Mouse (Mus musculus) liver, embryonic 11.5 days (tissue): ENCODE results near the gene Rbm10. TPM values are rescaled to one million over a fixed set of nuclear protein-coding genes. Genes with fewer than 3 reads are reported as not detected.

Source experiments
- ATAC-seq: fragments of 200-750 bp; cut with Nextera tagmentation; replicated peaks from 2 replicates; pipeline ENCODE4 v1.8.0; 2017; ENCODE audit warnings: moderate number of reproducible peaks, mild to moderate bottlenecking, moderate TSS enrichment, moderate library complexity; ENCODE audit not compliant: low FRiP score
- DNase-seq: peaks from one replicate; pipeline ENCODE4 v3.0.0-alpha.2; 2017; ENCODE audit warnings: low spot score
- H3K27ac ChIP-seq: fragments of 300-500 bp; sonication (generic); 2 replicates; pipeline ENCODE4 v1.5.1; 2014; ENCODE audit warnings: mild to moderate bottlenecking, low read depth, low read length, control low read depth
- H3K27me3 ChIP-seq: fragments of 300-500 bp; sonication (generic); replicated peaks from 2 replicates; pipeline ENCODE4 v1.6.1; 2014; ENCODE audit warnings: low read length, mixed read lengths; ENCODE audit not compliant: control insufficient read depth, insufficient read depth
- H3K36me3 ChIP-seq: fragments of 300-500 bp; sonication (generic); 2 replicates; pipeline ENCODE4 v1.6.1; 2014; ENCODE audit warnings: mild to moderate bottlenecking, low read length, moderate library complexity, mixed read lengths; ENCODE audit not compliant: control insufficient read depth, insufficient read depth
- H3K4me1 ChIP-seq: fragments of 300-500 bp; sonication (generic); replicated peaks from 2 replicates; pipeline ENCODE4 v1.6.1; 2014; ENCODE audit warnings: low read length, mixed read lengths; ENCODE audit not compliant: control insufficient read depth, insufficient read depth
- H3K4me2 ChIP-seq: fragments of 300-500 bp; sonication (generic); 2 replicates; pipeline ENCODE4 v1.6.1; 2014; ENCODE audit warnings: mild to moderate bottlenecking, control low read depth, moderate library complexity
- H3K4me3 ChIP-seq: fragments of 300-500 bp; sonication (generic); 2 replicates; pipeline ENCODE4 v1.5.1; 2014; ENCODE audit warnings: low read depth, low read length, control low read depth
- H3K9ac ChIP-seq: fragments of 300-500 bp; sonication (generic); 2 replicates; pipeline ENCODE4 v1.6.1; 2014; ENCODE audit warnings: low read depth, low read length, control low read depth
- H3K9me3 ChIP-seq: fragments of 300-500 bp; sonication (generic); 2 replicates; pipeline ENCODE4 v1.6.1; 2016; ENCODE audit warnings: low read length, inconsistent platforms, mixed read lengths; ENCODE audit not compliant: control insufficient read depth
- WGBS: fragments of 180-500 bp; shearing (Covaris S2); extraction: QIAGEN DNeasy Blood & Tissue Kit; methylation state at CpG from one replicate; pipeline ENCODE4 v1.1.7; 2014; 5-methylcytosine and 5-hydroxymethylcytosine counted together
- polyA plus RNA-seq: library from polyadenylated mRNA; unstranded; fragments of >200 nt; fragmentation: Nextera tagmentation; extraction: Ambion mirVana; gene quantifications from 2 replicates; pipeline ENCODE4 v1.2.1, GENCODE M21; 2014

The Rbm10 gene
- polyA plus RNA-seq, 1 experiment from 2014 or later: 65.5 TPM

GRCm38 (mm10) chrX:20688068-20688547 is 70.8 kb downstream of the Rbm10 start:
- Histone ChIP-seq H3K27ac (peak overlapping the region; percentile 91), H3K4me2 (peak overlapping the region; percentile 80), H3K9me3 (no peaks in the 10 kb centered on the region), H3K36me3 (peaks cover 2% of the 10 kb centered on the region; the same call in 1 of the 2 replicates), H3K4me1 (peaks cover 8% of the 10 kb centered on the region; the same call in 1 of the 2 replicates), H3K9ac (peak overlapping the region; percentile 91), H3K27me3 (no peaks in the 10 kb centered on the region), H3K4me3 (peak overlapping the region; percentile 78)
- DNase-seq (peak; percentile 76), ATAC-seq (peak; percentile 86)
- 11% methylated on average over 33 of the region's 33 CpGs for WGBS

GRCm38 (mm10) chrX:20688615-20689014 is 71.3 kb downstream of the Rbm10 start:
- no peaks in the 10 kb centered on the region for H3K27me3 ChIP-seq
- H3K9ac ChIP-seq: peak overlapping the region; percentile 91
- H3K9me3 ChIP-seq: no peaks in the 10 kb centered on the region
- peak overlapping the region; percentile 80 for H3K4me2 ChIP-seq
- ATAC-seq (peak; percentile 40), DNase-seq (peak; percentile 52)
- peak overlapping the region; percentile 91 for H3K27ac ChIP-seq
- peaks cover 8% of the 10 kb centered on the region; the same call in 1 of the 2 replicates for H3K4me1 ChIP-seq
- H3K36me3 ChIP-seq: peaks cover 4% of the 10 kb centered on the region; the same call in 1 of the 2 replicates
- 6% methylated on average over 17 of the region's 35 CpGs for WGBS
- H3K4me3 ChIP-seq: peak overlapping the region; percentile 78

- peaks cover 11% of the 10 kb centered on the region; the same call in 1 of the 2 replicates for H3K36me3 ChIP-seq
- H3K27ac ChIP-seq: no peak overlapping the region
- WGBS: 70% methylated on average over 3 of the region's 3 CpGs
- no peak overlapping the region for H3K4me2 ChIP-seq
- no peaks in the 10 kb centered on the region for H3K27me3 ChIP-seq
- H3K4me1 ChIP-seq: peaks cover 8% of the 10 kb centered on the region; the same call in 1 of the 2 replicates
- H3K9me3 ChIP-seq: no peaks in the 10 kb centered on the region
- no peak for ATAC-seq
- H3K4me3 ChIP-seq: no peak overlapping the region
- H3K9ac ChIP-seq: no peak overlapping the region
- DNase-seq: no peak
These were observed 74.3 kb downstream of the Rbm10 start for GRCm38 (mm10) chrX:20691566-20691965.

- H3K4me3 ChIP-seq: no peak overlapping the region
- DNase-seq (no peak), ATAC-seq (no peak)
- no peak overlapping the region for H3K4me2 ChIP-seq
- no peak overlapping the region for H3K27ac ChIP-seq
- peaks cover 14% of the 10 kb centered on the region; the same call in 1 of the 2 replicates for H3K36me3 ChIP-seq
- no peaks in the 10 kb centered on the region for H3K9me3 ChIP-seq
- H3K4me1 ChIP-seq: peaks cover 8% of the 10 kb centered on the region; the same call in 1 of the 2 replicates
- WGBS: 74% methylated on average over 1 of the region's 1 CpGs
- no peak overlapping the region for H3K9ac ChIP-seq
- no peaks in the 10 kb centered on the region for H3K27me3 ChIP-seq
These were observed 75.3 kb downstream of the Rbm10 start for GRCm38 (mm10) chrX:20692616-20693015.

- DNase-seq (no peak), ATAC-seq (no peak)
- Histone ChIP-seq H3K27me3 (no peaks in the 10 kb centered on the region), H3K4me1 (no peaks in the 10 kb centered on the region), H3K9me3 (no peaks in the 10 kb centered on the region), H3K4me2 (no peak overlapping the region), H3K27ac (no peak overlapping the region), H3K9ac (no peak overlapping the region), H3K4me3 (no peak overlapping the region), H3K36me3 (peaks cover 14% of the 10 kb centered on the region; the same call in 1 of the 2 replicates)
- WGBS: 86% methylated on average over 4 of the region's 4 CpGs
These were observed 78.5 kb downstream of the Rbm10 start for GRCm38 (mm10) chrX:20695842-20696241.

Other genes with a start within 250 kb of the Rbm10 start
- 17.0 and 18.6 TPM in 2 replicates for gene Jade3, start 191.8 kb upstream of the Rbm10 start, polyA plus RNA-seq
- gene Rgn, start 67.7 kb upstream of the Rbm10 start, polyA plus RNA-seq: 25.9 and 32.5 TPM in 2 replicates
- gene Ndufb11, start 116 bp downstream of the Rbm10 start, polyA plus RNA-seq: 188 and 209 TPM in 2 replicates
- 189 and 203 TPM in 2 replicates for gene Uba1, start 40.8 kb downstream of the Rbm10 start, polyA plus RNA-seq
- 62.1 and 68.3 TPM in 2 replicates for gene Cdk16, start 70.5 kb downstream of the Rbm10 start, polyA plus RNA-seq
- gene Usp11, start 86.4 kb downstream of the Rbm10 start, polyA plus RNA-seq: 33.0 and 36.3 TPM in 2 replicates
- 83.7 and 84.4 TPM in 2 replicates for gene Araf, start 180.3 kb downstream of the Rbm10 start, polyA plus RNA-seq